Mouse (Mus musculus): ENCODE measurements around the gene Gm49321.

Gm49321 gene

GRCm38 (mm10) chr12:73949318-73950058 is 12.0 kb downstream of the Gm49321 start:
- no peak for DNase-seq (ENCODE audit: low read depth, low spot score)

- DNase-seq (ENCODE audit: low read depth, low spot score): no peak
Measured at GRCm38 (mm10) chr12:73952879-73953278, 15.4 kb downstream of the Gm49321 start.

- DNase-seq (ENCODE audit: low read depth, low spot score): no peak
Measured at GRCm38 (mm10) chr12:73953420-73954186, 16.1 kb downstream of the Gm49321 start.

- no peak for DNase-seq (ENCODE audit: low read depth, low spot score)
Measured at GRCm38 (mm10) chr12:73954785-73955184, 17.3 kb downstream of the Gm49321 start.

GRCm38 (mm10) chr12:73957676-73958075 is 20.2 kb downstream of the Gm49321 start:
- DNase-seq (ENCODE audit: low read depth, low spot score): no peak

GRCm38 (mm10) chr12:73958830-73959229 is 21.4 kb downstream of the Gm49321 start:
- DNase-seq (ENCODE audit: low read depth, low spot score): no peak

GRCm38 (mm10) chr12:73964291-73965281 is 27.1 kb downstream of the Gm49321 start, which contains the start of gene Snapc1:
Snapc1 (plus strand) TSS chr12:73964481.
- DNase-seq (ENCODE audit: low read depth, low spot score): peak; percentile 93

GRCm38 (mm10) chr12:73969142-73969541 is 31.7 kb downstream of the Gm49321 start:
- DNase-seq (ENCODE audit: low read depth, low spot score): no peak

- DNase-seq (ENCODE audit: low read depth, low spot score): no peak
Measured at GRCm38 (mm10) chr12:73974584-73974983, 37.1 kb downstream of the Gm49321 start.

GRCm38 (mm10) chr12:73978144-73978543 is 40.7 kb downstream of the Gm49321 start:
- no peak for DNase-seq (ENCODE audit: low read depth, low spot score)

- no peak for DNase-seq (ENCODE audit: low read depth, low spot score)
Measured at GRCm38 (mm10) chr12:73979667-73980066, 42.2 kb downstream of the Gm49321 start.

GRCm38 (mm10) chr12:73982533-73982932 is 45.1 kb downstream of the Gm49321 start:
- DNase-seq (ENCODE audit: low read depth, low spot score): no peak

- DNase-seq (ENCODE audit: low read depth, low spot score): no peak
Measured at GRCm38 (mm10) chr12:73986299-73986698, 48.8 kb downstream of the Gm49321 start.

GRCm38 (mm10) chr12:73988393-73989008 is 51.0 kb downstream of the Gm49321 start:
- no peak for DNase-seq (ENCODE audit: low read depth, low spot score)

GRCm38 (mm10) chr12:73989594-73989993 is 52.1 kb downstream of the Gm49321 start:
- no peak for DNase-seq (ENCODE audit: low read depth, low spot score)

GRCm38 (mm10) chr12:73996906-73997296 is 59.4 kb downstream of the Gm49321 start:
- no peak for DNase-seq (ENCODE audit: low read depth, low spot score)

- no peak for DNase-seq (ENCODE audit: low read depth, low spot score)
Measured at GRCm38 (mm10) chr12:73997297-73998127, 60.1 kb downstream of the Gm49321 start, which contains the start of gene Syt16. Syt16 (plus strand) TSS chr12:73997661.

- no peak for DNase-seq (ENCODE audit: low read depth, low spot score)
Measured at GRCm38 (mm10) chr12:73998128-73998456, 60.6 kb downstream of the Gm49321 start.

GRCm38 (mm10) chr12:74002449-74002848 is 65.0 kb downstream of the Gm49321 start:
- no peak for DNase-seq (ENCODE audit: low read depth, low spot score)

GRCm38 (mm10) chr12:74009448-74009911 is 72.0 kb downstream of the Gm49321 start:
- no peak for DNase-seq (ENCODE audit: low read depth, low spot score)
